Mouse (Mus musculus): ENCODE results near the gene Cers3. TPM values are rescaled to one million over a fixed set of nuclear protein-coding genes. Genes with fewer than 3 reads are reported as not detected.

The Cers3 gene
- polyA plus RNA-seq, 1 experiment = not detected

DNA sequence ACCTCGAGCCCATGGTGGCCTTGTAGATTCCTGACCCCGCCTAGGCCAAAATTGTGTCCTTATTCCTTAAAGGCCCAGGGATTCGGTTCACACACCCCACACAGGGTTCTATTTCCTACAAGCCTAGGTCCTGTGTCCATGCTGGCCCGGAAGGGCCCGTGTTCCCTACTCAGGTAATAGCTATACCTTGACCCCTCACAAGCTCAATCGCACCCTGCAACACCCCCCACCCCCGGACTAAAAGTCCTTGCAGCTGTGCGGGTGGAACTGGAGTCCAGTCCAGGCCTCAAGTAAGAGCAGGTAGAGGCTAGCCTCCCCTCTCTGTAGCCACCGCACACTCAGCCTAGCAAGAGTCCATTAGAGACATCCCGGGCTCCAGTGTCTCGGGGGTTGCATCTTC is 9.4 kb upstream of the Cers3 start:
- Histone ChIP-seq H3K27me3 (ENCODE audit: control insufficient read depth) (no peaks in the 10 kb centered on the region), H3K4me3 (replicated peaks) (no peak overlapping the region), H3K36me3 (ENCODE audit: control insufficient read depth) (no peaks in the 10 kb centered on the region), H3K4me1 (ENCODE audit: control insufficient read depth) (no peaks in the 10 kb centered on the region), H3K9me3 (ENCODE audit: control insufficient read depth, low read length) (no peaks in the 10 kb centered on the region)
- TF ChIP-seq GATA1 (IDR thresholded peaks at IDR 0.05; ENCODE audit: low read length) (no peak), TAL1 (IDR thresholded peaks at IDR 0.05; ENCODE audit: low read length) (no peak)

DNA sequence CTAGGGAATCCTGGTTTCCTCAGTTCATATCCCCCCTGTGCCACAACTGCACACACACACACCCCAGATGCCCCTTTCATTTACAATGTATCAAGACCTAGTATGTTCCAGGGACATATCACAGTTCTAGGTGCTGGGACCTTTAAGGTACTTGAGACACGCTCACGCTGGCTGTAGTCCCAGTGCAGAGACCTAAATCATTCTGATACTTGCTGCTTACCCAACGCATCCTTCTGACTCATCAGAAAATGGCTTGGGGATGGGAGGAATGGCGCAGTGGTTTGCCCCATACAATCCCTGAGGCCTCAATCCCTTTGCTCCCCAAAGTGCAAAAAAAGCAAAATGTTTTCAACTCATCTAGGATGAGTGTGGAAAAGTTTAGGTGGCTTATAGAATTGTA is 8.8 kb upstream of the Cers3 start:
- H3K27me3 ChIP-seq (ENCODE audit: control insufficient read depth) = no peaks in the 10 kb centered on the region
- no peaks in the 10 kb centered on the region for H3K9me3 ChIP-seq (ENCODE audit: control insufficient read depth, low read length)
- TF ChIP-seq GATA1 (IDR thresholded peaks at IDR 0.05; ENCODE audit: low read length) = no peak
- TF ChIP-seq TAL1 (IDR thresholded peaks at IDR 0.05; ENCODE audit: low read length) = no peak
- no peak overlapping the region for H3K4me3 ChIP-seq (replicated peaks)
- no peaks in the 10 kb centered on the region for H3K36me3 ChIP-seq (ENCODE audit: control insufficient read depth)
- H3K4me1 ChIP-seq (ENCODE audit: control insufficient read depth) = no peaks in the 10 kb centered on the region

DNA sequence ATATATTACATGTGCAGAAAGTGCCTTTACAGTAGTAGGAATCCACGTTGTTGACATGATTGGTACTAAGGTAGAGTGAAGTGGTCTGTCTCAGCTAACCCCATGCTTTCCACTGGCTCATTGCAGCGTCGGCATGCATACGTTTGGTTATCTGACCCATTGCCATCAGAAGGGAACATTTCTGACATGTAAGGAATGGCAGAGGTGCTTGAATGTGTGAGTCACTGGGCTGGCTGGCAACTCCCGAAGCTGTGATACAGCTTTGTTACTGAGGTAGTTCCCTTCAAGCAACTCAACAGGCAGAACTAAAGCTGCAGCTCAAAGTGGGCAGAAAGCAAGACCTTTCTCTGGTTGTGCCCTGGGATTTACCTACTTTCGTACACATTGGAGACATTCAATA is 8.3 kb upstream of the Cers3 start:
- H3K4me1 ChIP-seq (ENCODE audit: control insufficient read depth) = no peaks in the 10 kb centered on the region
- TF ChIP-seq TAL1 (IDR thresholded peaks at IDR 0.05; ENCODE audit: low read length) = no peak
- no peak for TF ChIP-seq GATA1 (IDR thresholded peaks at IDR 0.05; ENCODE audit: low read length)
- H3K4me3 ChIP-seq (replicated peaks) = no peak overlapping the region
- H3K9me3 ChIP-seq (ENCODE audit: control insufficient read depth, low read length) = no peaks in the 10 kb centered on the region
- H3K36me3 ChIP-seq (ENCODE audit: control insufficient read depth) = no peaks in the 10 kb centered on the region
- no peaks in the 10 kb centered on the region for H3K27me3 ChIP-seq (ENCODE audit: control insufficient read depth)

DNA sequence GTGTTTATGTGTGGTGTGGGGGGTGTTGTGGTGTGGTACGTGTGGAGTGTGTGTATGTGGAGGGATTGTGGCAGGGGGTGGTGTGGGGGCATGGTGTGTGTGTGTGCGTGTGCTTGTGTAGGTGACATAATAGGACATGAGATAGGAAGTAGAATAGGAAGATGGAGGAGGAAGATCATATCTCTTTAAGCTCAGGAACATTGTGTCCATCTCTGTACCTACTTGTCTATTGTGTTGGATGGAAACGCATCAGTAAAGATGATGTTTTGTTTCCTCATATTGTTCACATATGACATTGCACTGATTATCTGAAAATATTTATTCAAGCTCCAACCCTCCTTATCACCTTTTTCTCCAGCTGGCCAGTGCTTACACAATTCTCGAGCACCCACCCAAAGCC is 5.9 kb upstream of the Cers3 start:
- no peaks in the 10 kb centered on the region for H3K27me3 ChIP-seq (ENCODE audit: control insufficient read depth)
- no peak for TF ChIP-seq GATA1 (IDR thresholded peaks at IDR 0.05; ENCODE audit: low read length)
- no peak for TF ChIP-seq TAL1 (IDR thresholded peaks at IDR 0.05; ENCODE audit: low read length)

DNA sequence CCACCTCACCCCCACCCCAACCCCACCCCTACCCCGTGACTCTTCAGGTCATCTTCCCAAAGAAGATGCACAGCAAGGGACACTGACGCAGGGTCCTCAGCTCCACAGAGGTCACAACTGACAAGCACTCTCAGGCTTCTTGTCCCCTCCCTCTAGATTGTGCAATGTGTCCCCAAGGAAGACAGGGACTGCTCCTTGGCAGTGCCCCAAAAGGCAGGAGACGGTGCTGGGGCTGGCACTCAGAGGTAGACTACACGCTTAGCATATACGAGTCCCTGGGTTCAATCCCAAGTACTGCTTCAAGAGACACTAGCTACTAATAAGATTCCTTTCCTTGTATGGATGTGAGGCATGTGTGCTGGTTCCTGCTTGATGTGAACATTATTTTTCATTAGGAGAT is 2.3 kb upstream of the Cers3 start:
- no peak overlapping the region for H3K4me3 ChIP-seq (replicated peaks)
- no peaks in the 10 kb centered on the region for H3K27me3 ChIP-seq (ENCODE audit: control insufficient read depth)
- H3K9me3 ChIP-seq (ENCODE audit: control insufficient read depth, low read length) = no peaks in the 10 kb centered on the region
- no peaks in the 10 kb centered on the region for H3K36me3 ChIP-seq (ENCODE audit: control insufficient read depth)
- TF ChIP-seq TAL1 (IDR thresholded peaks at IDR 0.05; ENCODE audit: low read length) (no peak), GATA1 (IDR thresholded peaks at IDR 0.05; ENCODE audit: low read length) (no peak)
- H3K4me1 ChIP-seq (ENCODE audit: control insufficient read depth) = no peaks in the 10 kb centered on the region

More for the DNA sequence above, 5.9 kb upstream of the Cers3 start:
- no peak overlapping the region for H3K4me3 ChIP-seq (replicated peaks)
- H3K4me1 ChIP-seq (ENCODE audit: control insufficient read depth) = no peaks in the 10 kb centered on the region
- no peaks in the 10 kb centered on the region for H3K9me3 ChIP-seq (ENCODE audit: control insufficient read depth, low read length)
- no peaks in the 10 kb centered on the region for H3K36me3 ChIP-seq (ENCODE audit: control insufficient read depth)

DNA sequence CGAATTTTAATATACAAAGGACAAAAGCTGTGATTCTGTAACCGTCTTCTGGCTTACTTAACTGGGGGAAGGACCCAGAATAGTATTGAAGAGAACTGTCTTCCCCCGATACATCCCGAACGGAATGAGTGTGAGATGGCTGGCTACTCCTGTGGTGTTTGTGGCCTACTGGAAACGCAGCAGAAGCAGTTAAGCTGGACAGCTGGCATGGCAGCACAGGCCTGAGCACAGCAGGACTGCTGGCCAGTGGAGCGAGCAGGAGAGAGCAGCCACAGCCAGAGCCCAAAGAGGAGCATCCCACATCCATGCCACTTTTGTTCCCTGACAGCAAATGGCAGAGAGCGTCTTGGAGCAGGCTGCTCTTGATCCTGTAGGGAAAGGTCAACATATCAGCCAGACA is 1.9 kb upstream of the Cers3 start:
- Histone ChIP-seq H3K9me3 (ENCODE audit: control insufficient read depth, low read length) (no peaks in the 10 kb centered on the region), H3K36me3 (ENCODE audit: control insufficient read depth) (no peaks in the 10 kb centered on the region), H3K4me1 (ENCODE audit: control insufficient read depth) (no peaks in the 10 kb centered on the region), H3K27me3 (ENCODE audit: control insufficient read depth) (no peaks in the 10 kb centered on the region), H3K4me3 (replicated peaks) (no peak overlapping the region)
- TF ChIP-seq GATA1 (IDR thresholded peaks at IDR 0.05; ENCODE audit: low read length) (no peak), TAL1 (IDR thresholded peaks at IDR 0.05; ENCODE audit: low read length) (no peak)

DNA sequence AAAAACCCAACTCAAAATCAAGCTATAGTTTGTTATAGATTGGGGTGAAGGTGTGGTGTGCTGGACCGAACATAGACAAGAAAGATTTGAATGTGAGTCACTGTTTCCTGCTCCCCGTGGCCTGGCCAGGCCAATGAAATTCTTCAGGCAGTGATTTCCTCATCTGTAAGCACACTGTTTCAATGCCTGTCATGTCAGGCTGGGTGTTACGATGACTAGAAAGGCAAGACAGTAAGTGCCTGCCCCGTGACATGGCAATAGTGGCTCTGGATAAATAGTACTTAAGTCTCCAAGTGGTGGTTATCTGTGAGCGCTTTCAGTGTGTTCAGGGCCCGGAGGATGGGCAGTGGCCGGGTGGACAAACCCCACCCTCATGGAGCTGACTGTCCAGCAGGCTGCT is 3.7 kb downstream of the Cers3 start:
- no peak for TF ChIP-seq TAL1 (IDR thresholded peaks at IDR 0.05; ENCODE audit: low read length)
- TF ChIP-seq GATA1 (IDR thresholded peaks at IDR 0.05; ENCODE audit: low read length) = no peak

DNA sequence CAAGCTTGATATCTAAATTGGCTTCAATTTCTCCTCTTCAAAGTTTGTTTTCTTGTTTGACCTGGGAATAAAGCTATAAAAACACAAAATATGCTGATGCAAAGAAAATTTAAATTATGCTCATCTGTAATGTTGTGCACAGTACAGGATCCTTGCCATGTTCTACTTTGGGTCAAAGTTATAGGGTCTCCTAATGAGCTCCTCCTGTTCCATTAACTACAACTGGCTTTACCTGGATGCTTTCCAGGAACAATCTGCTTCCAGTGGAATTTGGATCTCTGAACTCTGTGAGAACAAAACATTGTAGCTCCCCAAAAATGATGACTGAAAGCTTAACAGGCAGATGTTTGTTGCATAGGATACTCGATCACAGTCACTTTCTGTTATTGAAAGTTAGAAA is 6.7 kb downstream of the Cers3 start:
- TF ChIP-seq GATA1 (IDR thresholded peaks at IDR 0.05; ENCODE audit: low read length) (no peak), TAL1 (IDR thresholded peaks at IDR 0.05; ENCODE audit: low read length) (no peak)
- no peaks in the 10 kb centered on the region for H3K27me3 ChIP-seq (ENCODE audit: control insufficient read depth)

More for the DNA sequence above, 3.7 kb downstream of the Cers3 start:
- Histone ChIP-seq H3K4me3 (replicated peaks) (no peak overlapping the region), H3K9me3 (ENCODE audit: control insufficient read depth, low read length) (no peaks in the 10 kb centered on the region), H3K36me3 (ENCODE audit: control insufficient read depth) (no peaks in the 10 kb centered on the region), H3K4me1 (ENCODE audit: control insufficient read depth) (no peaks in the 10 kb centered on the region), H3K27me3 (ENCODE audit: control insufficient read depth) (no peaks in the 10 kb centered on the region)

DNA sequence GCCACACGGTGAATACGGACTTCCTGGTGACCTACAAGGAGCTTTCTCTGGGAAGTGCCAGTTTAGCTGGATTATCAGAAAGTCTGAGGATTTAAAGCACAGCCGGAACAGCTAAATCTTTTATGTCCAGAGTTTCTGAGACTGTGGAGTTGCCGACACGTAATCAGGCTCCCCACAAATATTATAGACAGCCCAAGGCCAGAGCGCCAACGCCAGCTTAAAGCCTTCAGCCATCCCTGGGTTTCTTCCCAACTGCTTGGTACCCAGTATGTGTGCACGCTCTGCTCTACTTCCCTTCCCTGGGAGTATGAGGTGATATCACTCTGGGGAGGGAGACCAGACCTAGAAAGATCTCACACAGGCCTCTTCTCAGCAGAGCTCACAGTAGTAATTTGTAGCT is 10.5 kb downstream of the Cers3 start:
- TF ChIP-seq GATA1 (IDR thresholded peaks at IDR 0.05; ENCODE audit: low read length) = no peak
- TF ChIP-seq TAL1 (IDR thresholded peaks at IDR 0.05; ENCODE audit: low read length) = no peak
- Histone ChIP-seq H3K4me1 (ENCODE audit: control insufficient read depth) (no peaks in the 10 kb centered on the region), H3K36me3 (ENCODE audit: control insufficient read depth) (no peaks in the 10 kb centered on the region)

More for the DNA sequence above, 6.7 kb downstream of the Cers3 start:
- H3K9me3 ChIP-seq (ENCODE audit: control insufficient read depth, low read length) = no peaks in the 10 kb centered on the region
- no peaks in the 10 kb centered on the region for H3K4me1 ChIP-seq (ENCODE audit: control insufficient read depth)
- H3K36me3 ChIP-seq (ENCODE audit: control insufficient read depth) = no peaks in the 10 kb centered on the region
- no peak overlapping the region for H3K4me3 ChIP-seq (replicated peaks)

DNA sequence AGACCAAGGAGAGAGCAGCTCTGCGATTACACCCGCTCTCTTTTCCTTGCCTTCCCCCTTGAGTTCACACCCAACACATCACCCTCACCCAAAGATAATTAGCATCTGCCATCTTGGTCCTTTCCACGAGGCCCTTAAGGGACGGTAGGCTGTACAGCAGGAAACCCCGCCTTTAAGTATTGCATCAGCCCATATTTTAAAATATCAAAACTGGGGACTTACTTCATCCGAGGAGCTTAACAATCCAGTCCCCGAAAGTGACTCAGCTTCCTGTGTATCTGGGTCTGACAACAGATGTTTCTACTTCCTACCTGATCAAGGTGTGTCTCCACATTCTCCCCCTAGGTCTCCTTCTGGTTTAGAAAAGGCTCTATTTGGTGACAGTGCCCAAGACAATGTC is 12.3 kb downstream of the Cers3 start:
- Histone ChIP-seq H3K4me1 (ENCODE audit: control insufficient read depth) (no peaks in the 10 kb centered on the region), H3K36me3 (ENCODE audit: control insufficient read depth) (no peaks in the 10 kb centered on the region), H3K4me3 (replicated peaks) (no peak overlapping the region), H3K27me3 (ENCODE audit: control insufficient read depth) (no peaks in the 10 kb centered on the region), H3K9me3 (ENCODE audit: control insufficient read depth, low read length) (no peaks in the 10 kb centered on the region)
- no peak for TF ChIP-seq GATA1 (IDR thresholded peaks at IDR 0.05; ENCODE audit: low read length)
- no peak for TF ChIP-seq TAL1 (IDR thresholded peaks at IDR 0.05; ENCODE audit: low read length)

More for the DNA sequence above, 10.5 kb downstream of the Cers3 start:
- H3K27me3 ChIP-seq (ENCODE audit: control insufficient read depth) = no peaks in the 10 kb centered on the region
- no peaks in the 10 kb centered on the region for H3K9me3 ChIP-seq (ENCODE audit: control insufficient read depth, low read length)
- H3K4me3 ChIP-seq (replicated peaks) = no peak overlapping the region

Measured in erythroblast, embryonic 14.5 days (primary cell).